Mouse (Mus musculus): ENCODE data around the gene Rragb. TPM values are rescaled to one million over a fixed set of nuclear protein-coding genes. Genes with fewer than 3 reads are reported as not detected.
"Not testable (repeated sequence)": the region's sequence is repeated elsewhere in the genome, so short reads cannot be mapped to it uniquely, and the experiment has no call there.

Rragb gene
- polyA plus RNA-seq (2016; fragmentation: Nextera tagmentation; extraction: Ambion mirVana), result 9.8 and 10.5 TPM in 2 replicates

- Histone ChIP-seq H3K9me3 (no peaks in the 10 kb centered on the region), H3K27ac (peak within 1 kb of the TSS; percentile 86), H3K36me3 (replicated peaks) (peaks cover 11% of the 10 kb centered on the region), H3K4me3 (peak within 1 kb of the TSS; percentile 58), H3K4me1 (peaks cover 19% of the 10 kb centered on the region), H3K27me3 (ENCODE audit: poor library complexity, severe bottlenecking) (peaks cover 41% of the 10 kb centered on the region)
- DNase-seq (ENCODE audit: extremely low spot score, low spot score), result peak; percentile 81
- WGBS, result 17% methylated on average over 47 of the region's 47 CpGs
These were observed at the start of gene Rragb for GRCm38 (mm10) chrX:153139734-153140515. Gene Rragb (plus strand): TSS chrX:153139981.

- no peak within 1 kb of the TSS for H3K4me3 ChIP-seq
- H3K27me3 ChIP-seq (ENCODE audit: poor library complexity, severe bottlenecking), result peaks cover 59% of the 10 kb centered on the region
- WGBS, result 16% methylated on average over 3 of the region's 3 CpGs
- no peaks in the 10 kb centered on the region for H3K9me3 ChIP-seq
- no peaks in the 10 kb centered on the region for H3K36me3 ChIP-seq (replicated peaks)
- H3K4me1 ChIP-seq, result peaks cover 14% of the 10 kb centered on the region
- DNase-seq (ENCODE audit: extremely low spot score, low spot score), result no peak
- no peak within 1 kb of the TSS for H3K27ac ChIP-seq
These were observed 21.3 kb upstream of the Rragb start, which contains the start of gene Foxr2 for GRCm38 (mm10) chrX:153118486-153118885. Gene Foxr2 (plus strand): TSS chrX:153118786.

DNA sequence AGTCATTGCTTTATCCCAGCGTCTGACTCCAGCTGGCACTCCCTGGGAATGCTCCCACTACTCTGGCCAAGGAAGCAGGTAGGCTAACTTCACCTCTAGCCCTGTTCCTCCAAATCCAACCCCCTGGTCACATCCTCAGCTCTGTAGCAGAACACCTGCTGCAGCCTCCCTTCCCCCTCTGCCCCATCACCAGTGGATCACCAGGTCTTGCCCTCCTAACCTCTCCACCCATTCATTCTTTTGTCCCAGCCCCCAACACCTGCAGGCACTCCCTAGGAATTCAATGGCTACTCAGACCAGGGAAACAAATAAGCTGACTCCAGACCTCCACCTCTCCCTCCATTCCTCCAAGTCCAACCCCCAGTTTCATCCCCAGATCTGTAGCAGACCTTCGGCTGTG, 20.8 kb upstream of the Rragb start:
- H3K9me3 ChIP-seq, result no peaks in the 10 kb centered on the region
- H3K36me3 ChIP-seq (replicated peaks), result no peaks in the 10 kb centered on the region
- H3K4me1 ChIP-seq, result peaks cover 14% of the 10 kb centered on the region
- no peak overlapping the region for H3K4me3 ChIP-seq
- WGBS, result 35% methylated on average over 2 of the region's 2 CpGs
- DNase-seq (ENCODE audit: extremely low spot score, low spot score), result no peak
- H3K27ac ChIP-seq, result no peak overlapping the region
- H3K27me3 ChIP-seq (ENCODE audit: poor library complexity, severe bottlenecking), result peaks cover 64% of the 10 kb centered on the region

DNA sequence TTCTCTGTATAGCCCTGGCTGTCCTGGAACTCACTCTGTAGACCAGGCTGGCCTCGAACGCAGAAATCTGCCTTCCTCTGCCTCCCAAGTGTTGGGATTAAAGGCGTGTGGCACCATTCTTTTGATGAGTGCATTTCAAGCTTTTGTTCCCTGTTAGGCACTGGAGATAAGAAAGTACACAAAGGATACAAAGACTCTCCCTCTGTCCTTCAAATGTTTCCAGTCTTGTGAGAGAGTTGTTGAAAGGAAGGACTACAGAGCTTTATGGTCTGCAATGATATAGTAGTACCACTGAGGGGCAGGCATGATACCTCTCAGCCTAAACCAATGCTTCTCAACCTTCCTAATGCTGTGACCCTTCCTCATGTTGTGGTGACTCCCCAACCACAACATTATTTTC, 2.9 kb downstream of the Rragb start:
- WGBS, result 48% methylated on average over 3 of the region's 3 CpGs
- Histone ChIP-seq H3K27me3 (ENCODE audit: poor library complexity, severe bottlenecking) (peaks cover 38% of the 10 kb centered on the region), H3K4me3 (no peak overlapping the region), H3K9me3 (no peaks in the 10 kb centered on the region), H3K27ac (no peak overlapping the region), H3K36me3 (replicated peaks) (peaks cover 14% of the 10 kb centered on the region), H3K4me1 (peaks cover 10% of the 10 kb centered on the region; the same call in 1 of the 2 replicates)
- DNase-seq (ENCODE audit: extremely low spot score, low spot score), result no peak

DNA sequence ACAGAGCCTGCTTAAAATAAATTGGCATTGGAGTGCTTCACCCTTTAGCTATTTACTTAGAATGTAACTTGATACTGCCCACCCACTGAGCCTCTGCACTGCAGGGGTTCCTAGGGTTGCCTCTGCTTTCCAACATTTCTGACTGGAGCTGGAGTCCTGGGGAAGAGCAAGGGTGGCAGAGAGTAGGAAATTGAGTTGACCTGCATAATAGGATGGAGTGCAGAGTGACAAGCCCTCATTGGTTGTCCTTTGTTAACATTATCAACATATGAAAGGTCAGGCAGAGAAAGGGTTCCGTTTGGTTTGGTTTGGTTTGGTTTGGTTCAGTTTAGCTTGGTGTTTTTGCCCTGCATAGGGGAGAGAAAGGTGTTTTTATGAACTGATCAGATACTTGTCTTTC, 12.0 kb downstream of the Rragb start:
- Histone ChIP-seq H3K4me1 (no peaks in the 10 kb centered on the region), H3K36me3 (replicated peaks) (peaks cover 27% of the 10 kb centered on the region), H3K27me3 (ENCODE audit: poor library complexity, severe bottlenecking) (no peaks in the 10 kb centered on the region; the same call in 1 of the 2 replicates), H3K9me3 (no peaks in the 10 kb centered on the region), H3K27ac (no peak overlapping the region), H3K4me3 (no peak overlapping the region)
- DNase-seq (ENCODE audit: extremely low spot score, low spot score), result no peak
- 19% methylated on average over 1 of the region's 1 CpGs for WGBS

DNA sequence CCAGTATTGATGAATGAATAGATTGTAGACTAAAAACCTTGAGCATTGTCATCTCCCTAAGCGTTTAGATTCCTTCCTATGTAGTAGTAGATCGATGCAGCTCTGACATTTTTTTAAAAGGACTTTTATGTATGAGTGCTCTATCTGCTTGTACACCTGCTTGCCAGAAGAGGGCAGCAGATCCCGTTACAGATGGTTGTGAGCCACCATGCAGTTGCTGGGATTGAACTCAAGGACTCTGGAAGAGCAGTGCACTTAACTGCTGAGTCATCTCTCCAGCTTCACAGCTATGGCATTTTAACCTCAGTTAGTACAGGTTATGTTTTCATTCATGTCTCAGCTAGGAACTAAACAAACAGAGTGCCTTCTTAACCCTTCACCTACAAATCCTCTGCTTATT, 15.5 kb downstream of the Rragb start:
- peaks cover 34% of the 10 kb centered on the region for H3K36me3 ChIP-seq (replicated peaks)
- peaks cover 7% of the 10 kb centered on the region; the same call in 1 of the 2 replicates for H3K27me3 ChIP-seq (ENCODE audit: poor library complexity, severe bottlenecking)
- WGBS, result 64% methylated on average over 3 of the region's 3 CpGs
- no peak for DNase-seq (ENCODE audit: extremely low spot score, low spot score)
- no peaks in the 10 kb centered on the region for H3K9me3 ChIP-seq
- no peak overlapping the region for H3K4me3 ChIP-seq
- H3K4me1 ChIP-seq, result no peaks in the 10 kb centered on the region
- H3K27ac ChIP-seq, result no peak overlapping the region

- 8% methylated on average over 1 of the region's 1 CpGs for WGBS
- no peak overlapping the region for H3K4me3 ChIP-seq
- DNase-seq (ENCODE audit: extremely low spot score, low spot score), result no peak
These were observed 35.0 kb downstream of the Rragb start for GRCm38 (mm10) chrX:153174786-153175185.

GRCm38 (mm10) chrX:153182221-153182620, 42.4 kb downstream of the Rragb start:
- 84% methylated on average over 2 of the region's 2 CpGs for WGBS
- DNase-seq (ENCODE audit: extremely low spot score, low spot score), result no peak
- H3K4me1 ChIP-seq, result no peaks in the 10 kb centered on the region
- H3K27me3 ChIP-seq (ENCODE audit: poor library complexity, severe bottlenecking), result no peaks in the 10 kb centered on the region
- no peak overlapping the region for H3K4me3 ChIP-seq
- no peak overlapping the region for H3K27ac ChIP-seq
- H3K9me3 ChIP-seq, result no peaks in the 10 kb centered on the region
- no peaks in the 10 kb centered on the region for H3K36me3 ChIP-seq (replicated peaks)

More at GRCm38 (mm10) chrX:153174786-153175185, 35.0 kb downstream of the Rragb start:
- no peaks in the 10 kb centered on the region for H3K4me1 ChIP-seq
- no peaks in the 10 kb centered on the region for H3K9me3 ChIP-seq
- peaks cover 11% of the 10 kb centered on the region for H3K36me3 ChIP-seq (replicated peaks)
- no peaks in the 10 kb centered on the region for H3K27me3 ChIP-seq (ENCODE audit: poor library complexity, severe bottlenecking)
- H3K27ac ChIP-seq, result no peak overlapping the region

GRCm38 (mm10) chrX:153199185-153199584, 59.4 kb downstream of the Rragb start:
- H3K4me1 ChIP-seq, H3K9me3 ChIP-seq: not testable (repeated sequence)

DNA sequence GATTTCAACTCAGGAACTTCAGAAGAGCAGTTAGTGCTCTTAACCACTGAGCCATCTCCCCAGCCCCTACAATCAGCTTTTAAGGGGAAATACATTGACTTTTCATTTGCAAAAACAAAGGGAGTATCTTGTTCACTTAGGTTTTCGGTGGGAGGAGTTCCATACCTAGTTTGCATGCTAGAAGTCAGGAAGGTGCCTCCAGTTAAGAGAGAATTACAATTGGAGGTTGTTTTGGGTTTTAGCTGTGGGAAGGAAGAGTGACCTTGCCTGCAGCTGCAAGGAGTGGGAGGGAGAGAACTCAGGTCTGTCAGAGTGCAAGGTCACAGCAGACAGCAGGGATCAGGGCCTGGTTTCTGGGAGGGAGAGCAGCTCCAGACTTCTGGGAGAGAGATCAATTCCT, 71.3 kb downstream of the Rragb start:
- Histone ChIP-seq H3K27me3 (ENCODE audit: poor library complexity, severe bottlenecking) (peaks cover 17% of the 10 kb centered on the region; the same call in 1 of the 2 replicates), H3K36me3 (replicated peaks) (no peaks in the 10 kb centered on the region), H3K4me3 (no peak overlapping the region), H3K4me1 (no peaks in the 10 kb centered on the region), H3K27ac (no peak overlapping the region), H3K9me3 (no peaks in the 10 kb centered on the region)
- 89% methylated on average over 1 of the region's 1 CpGs for WGBS
- DNase-seq (ENCODE audit: extremely low spot score, low spot score), result no peak

More at GRCm38 (mm10) chrX:153199185-153199584, 59.4 kb downstream of the Rragb start:
- H3K27me3 ChIP-seq (ENCODE audit: poor library complexity, severe bottlenecking), result peaks cover 11% of the 10 kb centered on the region; the same call in 1 of the 2 replicates
- DNase-seq (ENCODE audit: extremely low spot score, low spot score); H3K27ac ChIP-seq; H3K36me3 ChIP-seq (replicated peaks); H3K4me3 ChIP-seq: not testable (repeated sequence)
- 47% methylated on average over 2 of the region's 2 CpGs for WGBS

Other genes starting within 250 kb of the Rragb start
- 7.1 and 8.4 TPM in 2 replicates for gene Usp51, start 133.5 kb upstream of the Rragb start, polyA plus RNA-seq (2016; fragmentation: Nextera tagmentation; extraction: Ambion mirVana)
- 70.4 and 79.3 TPM in 2 replicates for gene Mageh1, start 102.4 kb upstream of the Rragb start, polyA plus RNA-seq (2016; fragmentation: Nextera tagmentation; extraction: Ambion mirVana)
- gene Foxr2, start 21.2 kb upstream of the Rragb start, polyA plus RNA-seq (2016; fragmentation: Nextera tagmentation; extraction: Ambion mirVana), result 0.24 and 0.49 TPM in 2 replicates
- gene Klf8, start 97.5 kb downstream of the Rragb start, polyA plus RNA-seq (2016; fragmentation: Nextera tagmentation; extraction: Ambion mirVana), result 1.3 TPM in 2 replicates